Mouse (Mus musculus): ENCODE measurements around the gene Gp1bb.
A peak's percentile ranks its signal among the peaks of the same experiment; 100 is the strongest.

Gene Gp1bb

GRCm38 (mm10) chr16:18622019-18622418, at the start of gene Gp1bb:
Gene Gp1bb, minus strand, starts transcription at chr16:18622403.
- DNase-seq = no peak

- DNase-seq = no peak
Measured at GRCm38 (mm10) chr16:18669914-18670313, 47.7 kb upstream of the Gp1bb start.

- DNase-seq = no peak
Measured at GRCm38 (mm10) chr16:18658597-18658996, 36.4 kb upstream of the Gp1bb start.

GRCm38 (mm10) chr16:18655372-18656098, 33.3 kb upstream of the Gp1bb start:
- DNase-seq = no peak

GRCm38 (mm10) chr16:18653290-18654160, 31.3 kb upstream of the Gp1bb start:
- DNase-seq = no peak

- no peak for DNase-seq
Measured at GRCm38 (mm10) chr16:18649126-18649525, 26.9 kb upstream of the Gp1bb start.

GRCm38 (mm10) chr16:18645329-18645728, 23.1 kb upstream of the Gp1bb start:
- no peak for DNase-seq

GRCm38 (mm10) chr16:18644485-18644884, 22.3 kb upstream of the Gp1bb start:
- no peak for DNase-seq

- DNase-seq = no peak
Measured at GRCm38 (mm10) chr16:18643406-18643998, 21.3 kb upstream of the Gp1bb start.

- no peak for DNase-seq
Measured at GRCm38 (mm10) chr16:18642897-18643296, 20.7 kb upstream of the Gp1bb start.

- DNase-seq = no peak
Measured at GRCm38 (mm10) chr16:18642291-18642690, 20.1 kb upstream of the Gp1bb start.

GRCm38 (mm10) chr16:18639382-18639929, 17.3 kb upstream of the Gp1bb start:
- no peak for DNase-seq

- no peak for DNase-seq
Measured at GRCm38 (mm10) chr16:18638396-18638795, 16.2 kb upstream of the Gp1bb start.

- no peak for DNase-seq
Measured at GRCm38 (mm10) chr16:18636804-18637203, 14.6 kb upstream of the Gp1bb start.

GRCm38 (mm10) chr16:18636401-18636800, 14.2 kb upstream of the Gp1bb start:
- no peak for DNase-seq

- no peak for DNase-seq
Measured at GRCm38 (mm10) chr16:18633333-18633732, 11.1 kb upstream of the Gp1bb start.

GRCm38 (mm10) chr16:18632816-18633215, 10.6 kb upstream of the Gp1bb start:
- no peak for DNase-seq

GRCm38 (mm10) chr16:18632059-18632458, 9.9 kb upstream of the Gp1bb start:
- DNase-seq = no peak

- no peak for DNase-seq
Measured at GRCm38 (mm10) chr16:18631141-18631540, 8.9 kb upstream of the Gp1bb start.

- DNase-seq = no peak
Measured at GRCm38 (mm10) chr16:18630291-18630690, 8.1 kb upstream of the Gp1bb start.

GRCm38 (mm10) chr16:18629390-18630231, 7.4 kb upstream of the Gp1bb start, which contains the start of gene Sept5:
Gene Sept5, minus strand, starts transcription at chr16:18629954.
- peak; percentile 87 to 89 for DNase-seq

GRCm38 (mm10) chr16:18628948-18629340, 6.7 kb upstream of the Gp1bb start:
- peak in 1 of 2 experiments; percentile 24 for DNase-seq

Measured in cerebellum, postnatal 14 days (tissue).